ENCODE assay signal across 9 mouse cellular contexts in the genomic region with DNA sequence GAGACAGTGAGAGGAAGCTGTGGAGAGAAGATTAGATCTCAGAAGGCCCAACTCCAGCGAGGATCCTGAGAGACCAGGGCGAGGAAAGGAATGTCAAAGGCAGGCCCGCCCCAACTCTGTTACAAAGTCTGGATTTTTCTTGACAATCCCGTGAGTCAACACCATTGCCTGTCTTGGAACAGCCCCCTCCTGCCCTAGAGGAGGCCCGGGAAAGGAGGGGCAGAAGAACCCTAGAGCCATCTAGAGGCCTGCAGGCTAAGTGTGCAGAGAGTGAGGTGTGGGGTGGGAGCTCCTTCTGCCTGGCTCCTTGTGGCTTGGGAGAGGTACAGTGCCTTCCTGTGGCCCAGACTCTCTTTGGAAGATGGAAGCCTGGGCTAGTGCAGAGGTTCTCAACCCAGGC.
A peak's percentile ranks its signal among the peaks of the same experiment; 100 is the strongest.
DNase-seq lines count a peak whose midpoint lies in the region; ATAC-seq and TF ChIP-seq lines count a peak whose summit lies in the region.
"Had no signal": no experiment of that assay in that cellular context is flagged by ENCODE, and none has a peak within 500 bp of the region (broad histone marks: within the 10 kb centered on the region; RNA-seq: fewer than 3 reads in every experiment).

No protein-coding gene starts in this region.

- TF ChIP-seq CTCF in forebrain, postnatal 0 days (IDR thresholded peaks at IDR 0.05; ENCODE audit: low read depth), result peak; percentile 43

- no peak overlapping the region for H3K27ac ChIP-seq in forebrain, postnatal 0 days (ENCODE audit: low read depth, low read length)
- H3K27ac ChIP-seq in forebrain, embryonic 14.5 days (ENCODE audit: low read depth, low read length), result no peak overlapping the region
- no peak overlapping the region; the same call in 1 of the 2 replicates for H3K27ac ChIP-seq in intestine, embryonic 14.5 days (ENCODE audit: low read depth)
- no peak overlapping the region for H3K27ac ChIP-seq in stomach, embryonic 15.5 days
- H3K27ac ChIP-seq: embryonic facial prominence, embryonic 15.5 days had no signal

- H3K9me3 ChIP-seq in forebrain, postnatal 0 days (ENCODE audit: low read length), result no peaks in the 10 kb centered on the region
- H3K9me3 ChIP-seq in forebrain, embryonic 14.5 days (replicated peaks; ENCODE audit: control insufficient read depth, low read length), result no peaks in the 10 kb centered on the region
- H3K9me3 ChIP-seq in intestine, embryonic 14.5 days (ENCODE audit: control insufficient read depth, low read length), result no peaks in the 10 kb centered on the region
- H3K9me3 ChIP-seq in stomach, embryonic 15.5 days, result no peaks in the 10 kb centered on the region
- H3K9me3 ChIP-seq: embryonic facial prominence, embryonic 15.5 days had no signal

- no peaks in the 10 kb centered on the region for H3K27me3 ChIP-seq in forebrain, postnatal 0 days (ENCODE audit: insufficient read depth, low read length)
- H3K27me3 ChIP-seq in forebrain, embryonic 14.5 days (replicated peaks; ENCODE audit: control insufficient read depth, insufficient read depth, low read length), result no peaks in the 10 kb centered on the region
- H3K27me3 ChIP-seq in intestine, embryonic 14.5 days (replicated peaks; ENCODE audit: control insufficient read depth, insufficient read depth, low read length), result no peaks in the 10 kb centered on the region
- H3K27me3 ChIP-seq in stomach, embryonic 15.5 days (replicated peaks), result no peaks in the 10 kb centered on the region
- H3K27me3 ChIP-seq: embryonic facial prominence, embryonic 15.5 days had no signal

- H3K4me2 ChIP-seq in forebrain, postnatal 0 days (ENCODE audit: low read depth), result no peak overlapping the region
- H3K4me2 ChIP-seq in forebrain, embryonic 14.5 days (ENCODE audit: low read length), result no peak overlapping the region
- no peak overlapping the region for H3K4me2 ChIP-seq in intestine, embryonic 14.5 days (ENCODE audit: low read length)
- no peak overlapping the region for H3K4me2 ChIP-seq in stomach, embryonic 15.5 days
- H3K4me2 ChIP-seq: embryonic facial prominence, embryonic 15.5 days had no signal

- WGBS in forebrain, postnatal 0 days, result 30% methylated on average over 5 of the region's 5 CpGs
- WGBS in forebrain, embryonic 14.5 days, result 27% methylated on average over 5 of the region's 5 CpGs
- 30% methylated on average over 5 of the region's 5 CpGs for WGBS in intestine, embryonic 14.5 days
- WGBS in stomach, embryonic 15.5 days, result 28% methylated on average over 5 of the region's 5 CpGs

- no peaks in the 10 kb centered on the region for H3K4me1 ChIP-seq in forebrain, postnatal 0 days (ENCODE audit: insufficient read depth)
- no peaks in the 10 kb centered on the region for H3K4me1 ChIP-seq in forebrain, embryonic 14.5 days (ENCODE audit: control insufficient read depth, insufficient read depth, low read length)
- H3K4me1 ChIP-seq in intestine, embryonic 14.5 days (replicated peaks; ENCODE audit: control insufficient read depth, insufficient read depth, low read length), result no peaks in the 10 kb centered on the region; the same call in 1 of the 2 replicates
- no peaks in the 10 kb centered on the region for H3K4me1 ChIP-seq in stomach, embryonic 15.5 days
- H3K4me1 ChIP-seq: embryonic facial prominence, embryonic 15.5 days had no signal

- H3K4me3 ChIP-seq in forebrain, postnatal 0 days (ENCODE audit: low read depth, low read length), result no peak overlapping the region
- no peak overlapping the region for H3K4me3 ChIP-seq in forebrain, embryonic 14.5 days (ENCODE audit: low read depth, low read length)
- no peak overlapping the region for H3K4me3 ChIP-seq in intestine, embryonic 14.5 days (ENCODE audit: low read depth, low read length)
- H3K4me3 ChIP-seq in stomach, embryonic 15.5 days (replicated peaks), result no peak overlapping the region
- H3K4me3 ChIP-seq: embryonic facial prominence, embryonic 15.5 days had no signal

- no peak overlapping the region for H3K9ac ChIP-seq in forebrain, postnatal 0 days
- no peak overlapping the region for H3K9ac ChIP-seq in forebrain, embryonic 14.5 days (ENCODE audit: low read length)
- H3K9ac ChIP-seq in intestine, embryonic 14.5 days (ENCODE audit: low read length), result no peak overlapping the region
- no peak overlapping the region for H3K9ac ChIP-seq in stomach, embryonic 15.5 days
- H3K9ac ChIP-seq: embryonic facial prominence, embryonic 15.5 days had no signal

- no peak for DNase-seq in forebrain, postnatal 0 days
- DNase-seq in forebrain, embryonic 14.5 days (ENCODE audit: low spot score), result no peak
- DNase-seq in thymus, postnatal 14 days, result peak; percentile 19
- no peak for DNase-seq in thymus, postnatal 0 days (ENCODE audit: low spot score)
- no peak for DNase-seq in intestine, embryonic 14.5 days (ENCODE audit: low spot score)
- DNase-seq in right cerebral cortex, postnatal 10 days (ENCODE audit: low spot score in 2 of 2), result no peak
- no peak for DNase-seq in frontal cortex, postnatal 36 days (ENCODE audit: low spot score in 2 of 2)

- peaks cover 27% of the 10 kb centered on the region for H3K36me3 ChIP-seq in forebrain, postnatal 0 days (ENCODE audit: insufficient read depth)
- H3K36me3 ChIP-seq in forebrain, embryonic 14.5 days (ENCODE audit: control insufficient read depth, insufficient read depth, low read length), result peaks cover 24% of the 10 kb centered on the region
- no peaks in the 10 kb centered on the region for H3K36me3 ChIP-seq in intestine, embryonic 14.5 days (ENCODE audit: control insufficient read depth, insufficient read depth, low read length)
- H3K36me3 ChIP-seq in stomach, embryonic 15.5 days, result no peaks in the 10 kb centered on the region
- H3K36me3 ChIP-seq: embryonic facial prominence, embryonic 15.5 days had no signal

- ATAC-seq in forebrain, postnatal 0 days, result 0 out of 2 replicates have a peak, but pooled peaks have one; percentile 16
- no peak for ATAC-seq in forebrain, embryonic 14.5 days
- ATAC-seq in intestine, embryonic 14.5 days (replicated peaks; ENCODE audit: low FRiP score, low TSS enrichment, low read depth), result peak; percentile 52; the same call in 1 of the 2 replicates
- ATAC-seq in stomach, embryonic 15.5 days (ENCODE audit: insufficient read depth, low FRiP score, low read depth), result peak; percentile 78
